Mouse (Mus musculus): ENCODE results near the gene Catspere2. TPM values are rescaled to one million over a fixed set of nuclear protein-coding genes. Genes with fewer than 3 reads are reported as not detected.
"Not testable (repeated sequence)": the region's sequence is repeated elsewhere in the genome, so short reads cannot be mapped to it uniquely, and the experiment has no call there.

The Catspere2 gene
- polyA plus RNA-seq, 1 experiment = 0.05 TPM

DNA sequence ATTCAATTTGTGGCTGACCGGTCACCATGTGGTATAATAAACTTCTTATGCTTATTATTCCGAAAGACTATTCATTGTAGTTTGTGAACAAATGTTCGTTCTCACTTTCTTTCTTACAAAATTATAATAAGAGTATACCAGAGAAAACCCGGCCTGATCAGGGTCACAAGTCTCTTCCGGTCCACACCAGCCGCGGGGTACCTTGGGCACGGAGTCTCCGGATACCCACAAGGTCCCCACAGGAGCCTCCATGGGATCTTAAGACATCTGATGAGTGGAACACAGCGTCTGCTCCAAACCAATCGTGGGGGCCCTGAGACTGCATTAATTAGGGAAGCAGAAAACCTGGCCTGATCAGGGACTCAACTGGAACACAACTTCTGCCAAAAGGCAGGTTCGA is 151.1 kb downstream of the Catspere2 start:
- Histone ChIP-seq H3K27me3 (ENCODE audit: control insufficient read depth, insufficient read depth, insufficient read length) (no peaks in the 10 kb centered on the region), H3K36me3 (ENCODE audit: control insufficient read depth, insufficient read depth) (no peaks in the 10 kb centered on the region), H3K4me3 (ENCODE audit: insufficient read depth, poor library complexity, severe bottlenecking) (no peak overlapping the region), H3K79me3 (ENCODE audit: low read depth) (no peaks in the 10 kb centered on the region), H3K79me2 (ENCODE audit: control insufficient read depth, insufficient read depth) (no peaks in the 10 kb centered on the region), H3ac (ENCODE audit: control insufficient read depth, insufficient read length, low read depth) (no peak overlapping the region)
- TF ChIP-seq CEBPB (IDR thresholded peaks at IDR 0.05; ENCODE audit: low read depth) = no peak
- TF ChIP-seq MAX (IDR thresholded peaks at IDR 0.05) = no peak
- no peak for TF ChIP-seq USF1 (IDR thresholded peaks at IDR 0.05; ENCODE audit: low read depth)
- no peak for TF ChIP-seq CTCF (IDR thresholded peaks at IDR 0.05; ENCODE audit: control insufficient read depth, insufficient read depth, insufficient read length)
- no peak for TF ChIP-seq FOSL1 (IDR thresholded peaks at IDR 0.05; ENCODE audit: insufficient read depth, low read length, poor library complexity, severe bottlenecking)
- no peak for TF ChIP-seq MYOG (IDR thresholded peaks at IDR 0.05; ENCODE audit: control insufficient read depth, extremely low read depth, insufficient read length)
- TF ChIP-seq MYOD1 (IDR thresholded peaks at IDR 0.05; ENCODE audit: control insufficient read depth, insufficient read length, low read depth) = no peak

GRCm38 (mm10) chr1:178146513-178146912 is 163.3 kb downstream of the Catspere2 start:
- H3K79me3 ChIP-seq (ENCODE audit: low read depth); H3ac ChIP-seq (ENCODE audit: control insufficient read depth, insufficient read length, low read depth); H3K79me2 ChIP-seq (ENCODE audit: control insufficient read depth, insufficient read depth); H3K4me3 ChIP-seq (ENCODE audit: insufficient read depth, poor library complexity, severe bottlenecking); H3K36me3 ChIP-seq (ENCODE audit: control insufficient read depth, insufficient read depth); H3K27me3 ChIP-seq (ENCODE audit: control insufficient read depth, insufficient read depth, insufficient read length): not testable (repeated sequence)

GRCm38 (mm10) chr1:178146915-178147314 is 163.7 kb downstream of the Catspere2 start:
- not testable (repeated sequence) for H3K36me3 ChIP-seq (ENCODE audit: control insufficient read depth, insufficient read depth); H3K4me3 ChIP-seq (ENCODE audit: insufficient read depth, poor library complexity, severe bottlenecking); H3K27me3 ChIP-seq (ENCODE audit: control insufficient read depth, insufficient read depth, insufficient read length); H3K79me2 ChIP-seq (ENCODE audit: control insufficient read depth, insufficient read depth); H3ac ChIP-seq (ENCODE audit: control insufficient read depth, insufficient read length, low read depth); H3K79me3 ChIP-seq (ENCODE audit: low read depth)

DNA sequence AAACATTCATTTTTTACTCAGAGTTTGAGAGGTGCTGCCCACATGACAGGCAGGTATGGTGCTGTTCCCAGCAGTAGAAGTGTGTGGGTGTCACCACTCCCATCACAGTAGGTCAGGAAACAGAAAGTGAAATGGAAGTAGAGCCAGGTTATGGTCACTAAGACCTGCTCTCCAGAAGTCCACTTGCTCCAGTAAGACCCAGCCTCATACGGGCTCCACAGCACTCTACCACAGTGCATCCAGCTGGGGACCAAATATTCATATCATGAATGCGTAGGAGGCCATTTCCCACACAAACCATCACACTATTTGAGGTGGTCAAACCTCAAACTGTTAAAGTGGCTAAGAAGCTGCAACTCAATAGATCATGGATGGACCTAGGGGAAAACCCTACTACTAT is 199.0 kb downstream of the Catspere2 start:
- Histone ChIP-seq H3K27me3 (ENCODE audit: control insufficient read depth, insufficient read depth, insufficient read length) (no peaks in the 10 kb centered on the region), H3K4me3 (ENCODE audit: insufficient read depth, poor library complexity, severe bottlenecking) (no peak overlapping the region), H3ac (ENCODE audit: control insufficient read depth, insufficient read length, low read depth) (no peak overlapping the region), H3K79me2 (ENCODE audit: control insufficient read depth, insufficient read depth) (no peaks in the 10 kb centered on the region), H3K36me3 (ENCODE audit: control insufficient read depth, insufficient read depth) (no peaks in the 10 kb centered on the region), H3K79me3 (ENCODE audit: low read depth) (no peaks in the 10 kb centered on the region)
- no peak for TF ChIP-seq CEBPB (IDR thresholded peaks at IDR 0.05; ENCODE audit: low read depth)
- no peak for TF ChIP-seq MYOD1 (IDR thresholded peaks at IDR 0.05; ENCODE audit: control insufficient read depth, insufficient read length, low read depth)
- no peak for TF ChIP-seq FOSL1 (IDR thresholded peaks at IDR 0.05; ENCODE audit: insufficient read depth, low read length, poor library complexity, severe bottlenecking)
- TF ChIP-seq MAX (IDR thresholded peaks at IDR 0.05) = no peak
- no peak for TF ChIP-seq USF1 (IDR thresholded peaks at IDR 0.05; ENCODE audit: low read depth)
- TF ChIP-seq MYOG (IDR thresholded peaks at IDR 0.05; ENCODE audit: control insufficient read depth, extremely low read depth, insufficient read length) = no peak
- no peak for TF ChIP-seq CTCF (IDR thresholded peaks at IDR 0.05; ENCODE audit: control insufficient read depth, insufficient read depth, insufficient read length)

- Histone ChIP-seq H3K79me3 (ENCODE audit: low read depth) (peaks cover 10% of the 10 kb centered on the region), H3K4me3 (ENCODE audit: insufficient read depth, poor library complexity, severe bottlenecking) (no peak overlapping the region), H3K79me2 (ENCODE audit: control insufficient read depth, insufficient read depth) (peaks cover 25% of the 10 kb centered on the region), H3K36me3 (ENCODE audit: control insufficient read depth, insufficient read depth) (no peaks in the 10 kb centered on the region), H3K27me3 (ENCODE audit: control insufficient read depth, insufficient read depth, insufficient read length) (no peaks in the 10 kb centered on the region), H3ac (ENCODE audit: control insufficient read depth, insufficient read length, low read depth) (no peak overlapping the region)
- TF ChIP-seq USF1 (IDR thresholded peaks at IDR 0.05; ENCODE audit: low read depth) = no peak
- TF ChIP-seq MYOD1 (IDR thresholded peaks at IDR 0.05; ENCODE audit: control insufficient read depth, insufficient read length, low read depth) = no peak
- TF ChIP-seq MAX (IDR thresholded peaks at IDR 0.05) = no peak
- TF ChIP-seq CTCF (IDR thresholded peaks at IDR 0.05; ENCODE audit: control insufficient read depth, insufficient read depth, insufficient read length) = no peak
These were observed 202.4 kb downstream of the Catspere2 start for GRCm38 (mm10) chr1:178185591-178185990.

DNA sequence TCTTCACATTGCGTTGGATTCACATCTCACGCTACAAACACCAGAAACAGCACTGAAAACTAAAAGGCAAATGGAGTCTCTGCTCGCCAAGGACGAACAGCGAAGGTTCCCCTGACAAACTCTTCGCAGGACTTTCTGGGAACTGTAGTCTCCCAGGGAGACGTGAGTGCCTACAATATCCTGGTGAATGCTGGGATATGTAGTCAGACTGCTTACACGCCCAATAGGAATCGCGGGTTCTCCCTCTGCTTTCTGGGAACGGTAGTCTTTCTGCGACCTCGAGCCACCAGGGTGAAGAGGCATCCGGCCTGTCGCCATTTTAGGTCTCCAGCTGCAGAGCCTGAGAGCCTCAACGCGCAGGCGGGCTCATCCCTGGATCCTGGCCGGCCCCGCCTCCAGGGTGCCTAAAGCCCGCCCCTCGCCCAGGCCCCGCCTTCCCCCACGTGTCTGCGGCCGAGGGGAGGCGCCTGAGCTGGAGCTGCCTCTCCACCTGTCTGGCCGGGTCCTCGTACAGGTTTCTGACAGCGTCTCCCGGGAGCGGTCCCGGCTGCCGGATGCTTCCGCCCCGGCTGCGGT is 204.1 kb downstream of the Catspere2 start, which contains the start of gene Desi2:
TSS of gene Desi2 (plus strand) at position 202 of the 576 bp plus-strand sequence.
- H3K79me2 ChIP-seq (ENCODE audit: control insufficient read depth, insufficient read depth) = peaks cover 42% of the 10 kb centered on the region
- peak within 1 kb of the TSS; percentile 45 for H3ac ChIP-seq (ENCODE audit: control insufficient read depth, insufficient read length, low read depth)
- H3K27me3 ChIP-seq (ENCODE audit: control insufficient read depth, insufficient read depth, insufficient read length); H3K36me3 ChIP-seq (ENCODE audit: control insufficient read depth, insufficient read depth): not testable (repeated sequence)
- peaks cover 21% of the 10 kb centered on the region for H3K79me3 ChIP-seq (ENCODE audit: low read depth)
- peak within 1 kb of the TSS; percentile 45 for H3K4me3 ChIP-seq (ENCODE audit: insufficient read depth, poor library complexity, severe bottlenecking)

DNA sequence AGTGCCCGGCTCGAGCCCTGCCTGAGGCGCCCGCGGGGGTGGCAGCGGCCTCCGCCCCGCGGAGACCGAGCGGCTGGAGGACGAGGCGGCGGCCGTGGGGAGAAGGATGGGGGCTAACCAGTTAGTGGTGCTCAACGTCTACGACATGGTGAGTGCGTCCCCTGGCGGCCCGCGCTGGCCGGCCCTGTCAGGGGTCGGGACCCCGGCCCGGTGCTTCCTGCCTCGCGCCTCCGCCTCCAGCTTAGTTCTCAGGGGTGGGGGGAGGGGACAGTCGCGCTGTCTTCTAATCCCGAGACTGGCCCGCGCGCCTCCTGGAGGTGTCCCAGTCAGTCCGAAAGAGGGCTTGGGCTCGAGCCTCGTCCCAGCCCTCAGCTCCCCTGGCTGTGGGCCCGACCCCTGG is 204.6 kb downstream of the Catspere2 start:
- Histone ChIP-seq H3ac (ENCODE audit: control insufficient read depth, insufficient read length, low read depth) (peak overlapping the region; percentile 45), H3K4me3 (ENCODE audit: insufficient read depth, poor library complexity, severe bottlenecking) (peak overlapping the region; percentile 45), H3K79me2 (ENCODE audit: control insufficient read depth, insufficient read depth) (peaks cover 47% of the 10 kb centered on the region), H3K79me3 (ENCODE audit: low read depth) (peaks cover 25% of the 10 kb centered on the region)
- not testable (repeated sequence) for H3K36me3 ChIP-seq (ENCODE audit: control insufficient read depth, insufficient read depth); H3K27me3 ChIP-seq (ENCODE audit: control insufficient read depth, insufficient read depth, insufficient read length)

Measured in C2C12 (cell line).